Mouse (Mus musculus) kidney, postnatal 0 days (tissue): ENCODE measurements at regions not wholly inside any gene's neighbourhood (a gene's known extent, or its start where the extent isn't known, plus 50 kb on each side); places are given as distances from the start of the nearest gene placed in this dataset.

Source experiments
- ATAC-seq: fragments of 200-750 bp; cut with Nextera tagmentation; replicated peaks from 2 replicates; pipeline ENCODE4 v1.8.0; 2017; ENCODE audit warnings: low read depth, moderate number of reproducible peaks, moderate TSS enrichment, moderate library complexity; ENCODE audit not compliant: low FRiP score
- DNase-seq: peaks from one replicate; pipeline ENCODE4 v3.0.0-alpha.2; 2016; ENCODE audit warnings: low spot score
- H3K27ac ChIP-seq: fragments of 300-500 bp; sonication (generic); 2 replicates; pipeline ENCODE4 v1.5.1; 2014; ENCODE audit warnings: mild to moderate bottlenecking
- H3K27me3 ChIP-seq: fragments of 300-500 bp; sonication (generic); 2 replicates; pipeline ENCODE4 v1.6.1; 2014; ENCODE audit warnings: low read length, mixed read lengths; ENCODE audit not compliant: insufficient read depth
- H3K36me3 ChIP-seq: fragments of 300-500 bp; sonication (generic); 2 replicates; pipeline ENCODE4 v1.6.1; 2014; ENCODE audit warnings: low read length, mixed read lengths; ENCODE audit not compliant: insufficient read depth
- H3K4me1 ChIP-seq: fragments of 300-500 bp; sonication (generic); replicated peaks from 2 replicates; pipeline ENCODE4 v1.6.1; 2014; ENCODE audit warnings: antibody characterized with exemption, low read length, mixed read lengths; ENCODE audit not compliant: insufficient read depth
- H3K4me2 ChIP-seq: fragments of 300-500 bp; sonication (generic); 2 replicates; pipeline ENCODE4 v1.6.1; 2014; ENCODE audit warnings: mild to moderate bottlenecking, low read length, moderate library complexity, mixed read lengths
- H3K4me3 ChIP-seq: fragments of 300-500 bp; sonication (generic); replicated peaks from 2 replicates; pipeline ENCODE4 v1.5.1; 2014; ENCODE audit warnings: low read depth, low read length
- H3K9ac ChIP-seq: fragments of 300-500 bp; sonication (generic); 2 replicates; pipeline ENCODE4 v1.6.1; 2014; ENCODE audit warnings: low read depth, low read length
- H3K9me3 ChIP-seq: fragments of 300-500 bp; sonication (generic); replicated peaks from 2 replicates; pipeline ENCODE4 v1.6.1; 2016; ENCODE audit warnings: low read length, inconsistent platforms, mixed read lengths
- CTCF ChIP-seq: IDR thresholded peaks from 2 replicates; pipeline ENCODE4 v1.5.1; 2016; ENCODE audit warnings: antibody characterized with exemption, low read depth, mild to moderate bottlenecking, moderate library complexity
- WGBS: fragments of 180-500 bp; shearing (Covaris S2); extraction: QIAGEN DNeasy Blood & Tissue Kit; methylation state at CpG from one replicate; pipeline ENCODE4 v1.1.7; 2014; 5-methylcytosine and 5-hydroxymethylcytosine counted together

- Histone ChIP-seq H3K9ac (no peak overlapping the region), H3K9me3 (no peaks in the 10 kb centered on the region), H3K36me3 (no peaks in the 10 kb centered on the region), H3K27me3 (no peaks in the 10 kb centered on the region), H3K4me1 (peaks cover 13% of the 10 kb centered on the region; the same call in 1 of the 2 replicates), H3K4me3 (no peak overlapping the region), H3K27ac (0 out of 2 replicates have a peak overlapping the region, but pooled peaks have one; percentile 6), H3K4me2 (no peak overlapping the region)
- DNase-seq (peak; percentile 29), ATAC-seq (peak; percentile 92)
- WGBS = 42% methylated on average over 11 of the region's 11 CpGs
- TF ChIP-seq CTCF = peak; percentile 33; the same call in 1 of the 2 replicates
Observed at GRCm38 (mm10) chr2:179093996-179094395, 348.2 kb upstream of the Cdh4 start.

- DNase-seq (no peak), ATAC-seq (no peak)
- no peak overlapping the region for H3K9ac ChIP-seq
- no peak overlapping the region for H3K4me3 ChIP-seq
- H3K4me2 ChIP-seq = no peak overlapping the region
- H3K9me3 ChIP-seq = no peaks in the 10 kb centered on the region
- H3K27ac ChIP-seq = no peak overlapping the region
- TF ChIP-seq CTCF = no peak
- no peaks in the 10 kb centered on the region for H3K36me3 ChIP-seq
- 93% methylated on average over 3 of the region's 3 CpGs for whole genome bisulfite sequencing
- no peaks in the 10 kb centered on the region for H3K27me3 ChIP-seq
- H3K4me1 ChIP-seq = peaks cover 13% of the 10 kb centered on the region; the same call in 1 of the 2 replicates
Observed at GRCm38 (mm10) chr2:179095981-179096380, 346.2 kb upstream of the Cdh4 start.

DNA sequence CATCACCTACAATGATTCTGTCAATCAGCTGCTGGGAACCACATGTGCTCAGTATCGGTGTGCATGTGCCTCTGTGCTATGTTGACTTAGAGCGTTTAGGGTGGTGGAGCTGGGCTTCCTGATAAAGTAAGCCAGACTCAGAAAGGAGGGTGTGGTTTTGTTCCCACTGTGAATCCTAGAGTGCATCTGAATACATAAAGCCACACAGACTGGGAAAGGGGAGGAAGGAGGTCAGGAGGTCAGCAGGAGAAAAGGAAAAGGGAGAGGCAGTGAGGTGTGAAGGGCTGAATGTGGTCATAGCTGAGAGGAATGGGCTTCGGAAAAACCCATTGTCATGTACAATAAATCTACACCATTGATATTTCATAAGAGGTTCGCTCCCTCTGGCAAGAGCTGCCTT is 345.4 kb upstream of the Cdh4 start:
- Histone ChIP-seq H3K4me2 (no peak overlapping the region), H3K27ac (no peak overlapping the region), H3K4me1 (peaks cover 13% of the 10 kb centered on the region; the same call in 1 of the 2 replicates), H3K9me3 (no peaks in the 10 kb centered on the region), H3K36me3 (no peaks in the 10 kb centered on the region), H3K27me3 (no peaks in the 10 kb centered on the region), H3K9ac (no peak overlapping the region), H3K4me3 (no peak overlapping the region)
- ATAC-seq = no peak
- no peak for TF ChIP-seq CTCF
- no peak for DNase-seq
- WGBS = 40% methylated on average over 4 of the region's 4 CpGs

DNA sequence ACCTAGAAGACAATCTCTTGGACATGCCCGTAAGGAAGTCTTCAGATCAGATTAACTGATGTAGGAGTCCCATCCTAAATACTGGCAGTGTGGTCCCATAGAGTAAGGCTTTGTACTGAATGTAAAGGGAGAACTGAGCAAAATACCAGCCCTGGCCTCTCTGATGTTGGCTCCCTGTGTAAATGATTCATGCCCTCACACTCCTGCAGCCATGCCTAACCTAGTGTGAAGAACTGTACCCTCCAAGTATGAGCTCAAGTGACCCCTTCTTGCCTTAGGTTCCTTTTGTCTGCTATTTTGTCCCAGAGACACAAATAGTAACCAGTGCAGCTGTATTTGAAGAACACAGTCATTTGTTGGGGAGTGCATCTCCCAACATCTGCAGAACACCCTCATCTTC is 342.4 kb upstream of the Cdh4 start:
- H3K4me2 ChIP-seq = no peak overlapping the region
- 65% methylated on average over 1 of the region's 1 CpGs for WGBS
- H3K4me1 ChIP-seq = no peaks in the 10 kb centered on the region
- H3K9me3 ChIP-seq = no peaks in the 10 kb centered on the region
- no peak for TF ChIP-seq CTCF
- DNase-seq (peak; percentile 41), ATAC-seq (no peak)
- no peak overlapping the region for H3K27ac ChIP-seq
- no peaks in the 10 kb centered on the region for H3K36me3 ChIP-seq
- H3K4me3 ChIP-seq = no peak overlapping the region
- H3K27me3 ChIP-seq = no peaks in the 10 kb centered on the region
- H3K9ac ChIP-seq = no peak overlapping the region

GRCm38 (mm10) chr2:179103114-179103513 is 339.1 kb upstream of the Cdh4 start:
- Histone ChIP-seq H3K27me3 (no peaks in the 10 kb centered on the region), H3K4me3 (no peak overlapping the region), H3K27ac (no peak overlapping the region), H3K4me2 (no peak overlapping the region), H3K9me3 (no peaks in the 10 kb centered on the region), H3K36me3 (no peaks in the 10 kb centered on the region), H3K4me1 (no peaks in the 10 kb centered on the region), H3K9ac (no peak overlapping the region)
- ATAC-seq = no peak
- no peak for DNase-seq
- TF ChIP-seq CTCF = no peak
- 55% methylated on average over 1 of the region's 1 CpGs for WGBS

DNA sequence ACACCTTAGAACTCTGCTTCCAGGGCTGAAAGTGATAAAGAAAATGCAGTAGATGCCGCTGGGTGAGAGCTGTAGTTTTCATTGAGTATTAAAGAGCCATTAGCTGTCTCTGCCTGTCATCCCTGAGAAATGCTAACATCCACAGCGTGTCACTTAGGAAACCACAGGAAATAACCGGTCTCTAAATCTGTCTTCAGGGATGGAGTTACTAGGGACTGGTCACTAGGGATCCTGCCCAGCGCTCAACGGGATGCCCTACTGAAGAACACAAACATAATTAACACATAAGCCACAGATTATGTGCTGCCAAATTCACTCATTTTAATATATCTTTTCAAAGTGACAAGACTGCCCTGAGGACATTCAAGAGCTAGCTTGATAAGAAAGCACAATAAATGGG is 329.3 kb upstream of the Cdh4 start:
- H3K27ac ChIP-seq = no peak overlapping the region
- no peaks in the 10 kb centered on the region for H3K27me3 ChIP-seq
- no peak for TF ChIP-seq CTCF
- H3K4me1 ChIP-seq = no peaks in the 10 kb centered on the region
- no peak for DNase-seq
- 38% methylated on average over 5 of the region's 5 CpGs for WGBS
- no peak overlapping the region for H3K4me2 ChIP-seq
- ATAC-seq = no peak
- no peaks in the 10 kb centered on the region for H3K36me3 ChIP-seq
- H3K4me3 ChIP-seq = no peak overlapping the region
- no peaks in the 10 kb centered on the region for H3K9me3 ChIP-seq
- no peak overlapping the region for H3K9ac ChIP-seq

DNA sequence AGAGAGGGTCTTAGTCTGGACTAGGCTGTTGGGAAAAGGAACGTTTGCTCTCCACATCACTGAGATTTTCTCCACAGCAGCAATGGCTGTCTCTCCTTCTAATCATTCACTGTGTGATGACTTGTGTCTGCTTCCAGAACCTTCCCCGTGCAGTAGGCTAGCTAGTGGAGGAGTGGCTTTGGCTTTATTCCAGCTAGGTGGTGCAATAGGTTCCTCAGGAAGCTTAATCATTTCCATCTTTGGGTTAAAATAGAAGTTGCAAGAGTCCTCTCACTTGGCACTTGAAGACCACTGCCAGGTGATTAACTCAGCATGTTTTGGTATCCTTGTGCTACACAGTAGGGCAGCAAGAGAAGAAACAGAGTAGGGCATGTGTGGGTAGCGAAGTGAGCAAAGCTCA is 314.2 kb upstream of the Cdh4 start:
- H3K9me3 ChIP-seq = no peaks in the 10 kb centered on the region
- no peaks in the 10 kb centered on the region for H3K27me3 ChIP-seq
- H3K27ac ChIP-seq = no peak overlapping the region
- H3K4me3 ChIP-seq = no peak overlapping the region
- 71% methylated on average over 3 of the region's 3 CpGs for WGBS
- no peak for DNase-seq
- no peaks in the 10 kb centered on the region for H3K4me1 ChIP-seq
- no peak for ATAC-seq
- no peak overlapping the region for H3K9ac ChIP-seq
- H3K36me3 ChIP-seq = no peaks in the 10 kb centered on the region
- TF ChIP-seq CTCF = no peak
- H3K4me2 ChIP-seq = no peak overlapping the region
